Mouse (Mus musculus): ENCODE results near the gene Gm867. TPM values are rescaled to one million over a fixed set of nuclear protein-coding genes. Genes with fewer than 3 reads are reported as not detected.

Gene Gm867
- polyA plus RNA-seq, 1 experiment, result 1.0 TPM

DNA sequence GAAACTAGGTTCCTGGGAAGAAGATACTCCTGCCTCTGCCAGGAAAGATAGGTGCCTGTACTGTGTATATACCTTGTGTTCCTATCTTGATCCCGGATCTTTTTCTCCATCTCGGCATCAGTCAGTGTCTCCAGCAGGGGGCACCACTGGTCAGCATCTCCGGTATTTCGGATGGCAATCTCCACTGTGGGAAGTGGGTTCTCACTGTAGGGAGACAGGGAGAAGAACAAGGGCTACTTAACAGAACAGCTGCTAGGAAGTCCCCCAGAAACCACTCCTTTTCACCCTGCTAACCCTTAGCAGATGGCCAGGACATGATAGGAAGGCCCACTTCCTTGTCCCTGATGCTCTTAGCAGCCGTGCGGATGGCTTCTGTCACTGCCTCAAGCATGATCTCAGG, 43.1 kb downstream of the Gm867 start:
- DNase-seq (ENCODE audit: low read depth), result no peak

DNA sequence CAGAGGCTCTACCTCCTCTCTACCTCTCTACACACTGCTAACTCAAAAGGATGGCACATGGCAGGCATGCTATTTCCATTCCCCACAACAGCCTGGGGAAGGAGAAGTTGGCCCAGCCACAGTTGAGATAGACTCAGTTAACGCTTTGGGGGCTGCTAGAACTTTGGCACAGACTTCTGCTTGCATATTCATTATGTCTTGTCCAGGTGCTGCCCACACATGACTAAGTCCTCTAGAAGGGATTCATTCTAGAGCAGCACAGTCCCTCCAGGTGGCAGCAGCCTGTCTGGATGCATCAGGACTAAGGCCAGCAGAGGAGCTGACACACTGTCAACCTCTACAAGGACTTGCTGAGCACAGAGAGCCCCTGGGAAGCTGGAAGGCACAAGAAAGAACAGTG, 44.3 kb downstream of the Gm867 start:
- DNase-seq (ENCODE audit: low read depth), result no peak

DNA sequence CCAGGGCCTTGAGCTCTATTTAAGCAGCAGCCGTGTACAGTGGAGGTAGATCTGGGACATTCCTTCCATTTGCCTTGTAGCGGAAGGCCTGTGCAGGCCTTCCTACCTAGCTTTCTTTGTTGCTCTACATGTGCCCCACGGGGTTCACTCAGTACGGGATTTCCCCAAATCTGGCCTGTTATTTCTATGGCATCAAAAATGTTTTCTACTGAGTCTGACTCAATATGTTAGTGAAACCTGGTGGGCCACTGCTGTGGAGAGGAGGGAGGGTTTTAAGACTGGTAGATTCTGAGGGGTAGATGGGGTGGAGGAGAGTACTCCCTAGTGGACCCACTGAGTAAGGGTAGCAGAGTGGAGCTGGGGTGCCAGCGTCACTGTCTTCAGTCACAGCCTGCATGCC, 44.7 kb downstream of the Gm867 start:
- DNase-seq (ENCODE audit: low read depth), result no peak

GRCm38 (mm10) chr10:75894601-75895000, 45.9 kb downstream of the Gm867 start:
- DNase-seq (ENCODE audit: low read depth), result no peak

- peak; percentile 78 for DNase-seq (ENCODE audit: low read depth)
Observed at GRCm38 (mm10) chr10:75893089-75893750, 47.3 kb downstream of the Gm867 start, which contains the start of gene Derl3. Derl3 (plus strand) TSS chr10:75893413.

DNA sequence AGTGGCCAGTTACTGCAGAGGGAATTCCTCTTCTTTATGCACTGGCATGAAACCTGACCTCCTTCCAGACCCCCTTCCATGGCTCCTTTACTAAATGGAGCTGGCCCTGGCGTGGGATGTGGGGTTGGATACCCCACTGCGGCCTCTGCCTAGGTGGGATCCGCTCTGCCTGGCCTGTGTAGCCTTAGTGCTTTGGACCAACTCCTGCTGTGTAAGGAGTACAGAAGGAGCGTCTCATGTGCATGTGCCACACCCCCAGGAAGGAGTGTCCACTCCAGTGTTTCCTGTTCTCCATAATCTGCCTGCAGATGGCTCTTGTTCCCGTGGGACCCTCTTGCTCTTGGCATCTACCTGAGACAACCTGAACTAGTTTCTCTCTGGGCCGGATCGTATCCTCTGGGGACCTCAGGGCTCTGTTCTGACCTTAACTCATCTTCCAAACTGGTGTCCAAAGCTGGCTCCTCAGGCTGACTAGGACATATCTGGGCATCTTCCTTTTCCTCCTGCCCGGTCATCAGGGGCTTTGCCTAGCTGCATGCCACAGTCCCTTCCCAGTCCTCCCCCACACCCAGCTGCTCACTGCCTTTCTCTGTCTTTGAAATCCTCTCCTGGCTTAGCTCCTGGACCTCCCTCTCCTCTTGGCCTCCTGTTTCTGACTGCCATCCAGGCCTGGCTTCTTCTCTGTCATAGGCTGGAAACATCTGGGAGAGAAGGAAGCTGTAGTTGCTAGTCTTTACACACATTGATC, 50.9 kb downstream of the Gm867 start:
- no peak for DNase-seq (ENCODE audit: low read depth)

Other genes with a start within 250 kb of the Gm867 start
- 31.3 and 33.0 TPM in 2 replicates for gene Cabin1, start 176.3 kb downstream of the Gm867 start, polyA plus RNA-seq (2012; rRNA removed)
- gene Ddt, start 167.3 kb downstream of the Gm867 start, polyA plus RNA-seq (2012; rRNA removed), result 97.9 and 149 TPM in 2 replicates
- gene Gm20441, start 159.7 kb downstream of the Gm867 start, polyA plus RNA-seq (2012; rRNA removed), result 1.2 TPM in 1 of 2 replicates, not detected in the other
- 99.8 and 148 TPM in 2 replicates for gene Gstt3, start 159.3 kb downstream of the Gm867 start, polyA plus RNA-seq (2012; rRNA removed)
- gene Gstt1, start 142.1 kb downstream of the Gm867 start, polyA plus RNA-seq (2012; rRNA removed), result 143 and 149 TPM in 2 replicates
- 1.0 and 2.6 TPM in 2 replicates for gene Gstt4, start 118.1 kb downstream of the Gm867 start, polyA plus RNA-seq (2012; rRNA removed)
- gene Gstt2, start 103.2 kb downstream of the Gm867 start, polyA plus RNA-seq (2012; rRNA removed), result 140 and 162 TPM in 2 replicates
- gene Mif, start 80.4 kb downstream of the Gm867 start, polyA plus RNA-seq (2012; rRNA removed), result 670 and 829 TPM in 2 replicates
- 186 and 253 TPM in 2 replicates for gene Derl3, start 47.3 kb downstream of the Gm867 start, polyA plus RNA-seq (2012; rRNA removed)
- gene Smarcb1, start 19.1 kb downstream of the Gm867 start, polyA plus RNA-seq (2012; rRNA removed), result 37.1 and 46.1 TPM in 2 replicates
- gene Chchd10, start 7.5 kb downstream of the Gm867 start, polyA plus RNA-seq (2012; rRNA removed), result 138 and 191 TPM in 2 replicates
- gene Mmp11, start 4.2 kb downstream of the Gm867 start, polyA plus RNA-seq (2012; rRNA removed), result 15.5 and 16.6 TPM in 2 replicates
- gene Vpreb3, start 2.4 kb upstream of the Gm867 start, polyA plus RNA-seq (2012; rRNA removed), result 0.24 and 0.55 TPM in 2 replicates
- gene Gm5134, start 13.8 kb upstream of the Gm867 start, polyA plus RNA-seq (2012; rRNA removed), result 0.07 and 0.13 TPM in 2 replicates
- 4.4 and 4.8 TPM in 2 replicates for gene Zfp280b, start 92.0 kb upstream of the Gm867 start, polyA plus RNA-seq (2012; rRNA removed)
- not detected in 2 replicates for gene Slc5a4b, start 170.3 kb upstream of the Gm867 start, polyA plus RNA-seq (2012; rRNA removed)
- gene Slc5a4a, start 206.8 kb upstream of the Gm867 start, polyA plus RNA-seq (2012; rRNA removed), result not detected in 2 replicates